Comparison of ENCODE assay signal across 18 mouse cellular contexts in the genomic region with DNA sequence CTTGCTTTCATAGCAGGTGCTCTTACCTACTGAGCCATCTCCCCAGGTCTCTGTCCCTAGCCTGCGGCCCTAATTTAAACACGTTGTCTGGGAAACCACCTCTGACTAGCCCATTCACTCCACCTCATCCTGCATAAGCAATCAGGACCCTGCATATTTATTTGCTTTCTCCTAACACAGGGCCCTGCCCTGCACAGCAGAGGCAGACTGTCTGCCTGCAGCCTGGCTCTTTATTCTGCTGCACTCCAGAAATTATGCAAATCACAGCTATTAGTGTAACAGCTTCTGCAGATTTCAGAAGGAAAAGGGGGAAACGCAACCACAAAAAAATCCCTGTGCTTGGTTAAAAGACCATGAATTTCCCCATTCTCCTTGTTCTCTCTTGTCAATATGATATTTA.
DNase-seq lines count a peak whose midpoint lies in the region; ATAC-seq lines count a peak whose summit lies in the region.
"Had no signal": no experiment of that assay in that cellular context is flagged by ENCODE, and none has a peak within 500 bp of the region (broad histone marks: within the 10 kb centered on the region; RNA-seq: fewer than 3 reads in every experiment).

No protein-coding gene starts in this region.

- DNase-seq in retina, postnatal 1 day = peak; percentile 5
- no peak for DNase-seq in retina, embryonic 14.5 days (ENCODE audit: low spot score)
- peak; percentile 24 for DNase-seq in hindbrain, embryonic 10.5 days (ENCODE audit: low spot score)
- peak; percentile 79 for DNase-seq in midbrain, embryonic 11.5 days (ENCODE audit: low spot score, missing footprints)
- DNase-seq in T-cell, adult 2 months (ENCODE audit: low spot score) = no peak
- DNase-seq in right cerebral cortex, postnatal 25 days = no peak
- DNase-seq in cerebellum, adult 11 months = no peak
- DNase-seq: cerebellum, adult 11-12 months; heart, postnatal 4 days; kidney, adult 2 months; layer of hippocampus, adult 9-11 months; left cerebral cortex, postnatal 4 days; liver, embryonic 13.5 days; thymus, postnatal 14 days had no signal

- H3K9ac ChIP-seq in midbrain, embryonic 11.5 days (ENCODE audit: low read length) = no peak overlapping the region
- no peak overlapping the region for H3K9ac ChIP-seq in neural tube, embryonic 15.5 days (replicated peaks)
- H3K9ac ChIP-seq: heart, embryonic 12.5 days; liver, embryonic 13.5 days had no signal

- peaks cover 34% of the 10 kb centered on the region for H3K4me1 ChIP-seq in hindbrain, embryonic 10.5 days (replicated peaks)
- peaks cover 29% of the 10 kb centered on the region for H3K4me1 ChIP-seq in midbrain, embryonic 11.5 days (ENCODE audit: control insufficient read depth, insufficient read depth, low read length)
- peaks cover 12% of the 10 kb centered on the region for H3K4me1 ChIP-seq in neural tube, embryonic 15.5 days
- H3K4me1 ChIP-seq: heart, embryonic 12.5 days; liver, embryonic 13.5 days had no signal

- WGBS in hindbrain, embryonic 10.5 days = 31% methylated on average over 3 of the region's 3 CpGs
- WGBS in midbrain, embryonic 11.5 days = 18% methylated on average over 3 of the region's 3 CpGs
- 15% methylated on average over 3 of the region's 3 CpGs for WGBS in neural tube, embryonic 15.5 days

- no peak overlapping the region for H3K4me2 ChIP-seq in midbrain, embryonic 11.5 days
- H3K4me2 ChIP-seq in neural tube, embryonic 15.5 days = no peak overlapping the region
- H3K4me2 ChIP-seq: heart, embryonic 12.5 days; liver, embryonic 13.5 days had no signal

- peak overlapping the region; percentile 82 for H3K27ac ChIP-seq in hindbrain, embryonic 10.5 days
- peak overlapping the region; percentile 53; the same call in 1 of the 2 replicates for H3K27ac ChIP-seq in midbrain, embryonic 11.5 days (ENCODE audit: low read depth, low read length)
- H3K27ac ChIP-seq in neural tube, embryonic 15.5 days (replicated peaks) = no peak overlapping the region
- H3K27ac ChIP-seq: liver, embryonic 13.5 days had no signal

- H3K4me3 ChIP-seq in hindbrain, embryonic 10.5 days = no peak overlapping the region
- H3K4me3 ChIP-seq in midbrain, embryonic 11.5 days (ENCODE audit: low read depth, low read length) = no peak overlapping the region
- no peak overlapping the region for H3K4me3 ChIP-seq in neural tube, embryonic 15.5 days (replicated peaks)
- H3K4me3 ChIP-seq: erythroblast, embryonic 14.5 days; heart, embryonic 12.5 days; liver, embryonic 13.5 days had no signal

- ATAC-seq in midbrain, embryonic 11.5 days (ENCODE audit: low FRiP score) = peak; percentile 87
- ATAC-seq in neural tube, embryonic 15.5 days (ENCODE audit: low FRiP score) = peak; percentile 70; the same call in 1 of the 2 replicates
- ATAC-seq: lung, postnatal 0 days had no signal

- H3K27me3 ChIP-seq in hindbrain, embryonic 10.5 days (ENCODE audit: insufficient read depth, poor library complexity, severe bottlenecking) = no peaks in the 10 kb centered on the region
- H3K27me3 ChIP-seq in midbrain, embryonic 11.5 days (ENCODE audit: control insufficient read depth, insufficient read depth, low read length) = no peaks in the 10 kb centered on the region
- no peaks in the 10 kb centered on the region for H3K27me3 ChIP-seq in neural tube, embryonic 15.5 days (replicated peaks)
- H3K27me3 ChIP-seq: heart, embryonic 12.5 days; liver, embryonic 13.5 days had no signal

- no peaks in the 10 kb centered on the region for H3K36me3 ChIP-seq in hindbrain, embryonic 10.5 days
- H3K36me3 ChIP-seq in midbrain, embryonic 11.5 days (ENCODE audit: control insufficient read depth, insufficient read depth, low read length) = no peaks in the 10 kb centered on the region
- H3K36me3 ChIP-seq in neural tube, embryonic 15.5 days = no peaks in the 10 kb centered on the region
- H3K36me3 ChIP-seq: heart, embryonic 12.5 days; liver, embryonic 13.5 days had no signal

- no peaks in the 10 kb centered on the region for H3K9me3 ChIP-seq in hindbrain, embryonic 10.5 days
- no peaks in the 10 kb centered on the region for H3K9me3 ChIP-seq in midbrain, embryonic 11.5 days (ENCODE audit: control insufficient read depth, low read length)
- H3K9me3 ChIP-seq in neural tube, embryonic 15.5 days (replicated peaks) = no peaks in the 10 kb centered on the region
- H3K9me3 ChIP-seq: heart, embryonic 12.5 days; liver, embryonic 13.5 days had no signal

Comparison
In these comparisons a context has a peak if more than half of its experiments do, and no peak if none do; other contexts are left out.
1. DNase-seq: peak in retina, postnatal 1 day (single experiment), hindbrain, embryonic 10.5 days (single experiment) and midbrain, embryonic 11.5 days (single experiment); none in retina, embryonic 14.5 days (single experiment), T-cell, adult 2 months (single experiment), right cerebral cortex, postnatal 25 days (single experiment) and cerebellum, adult 11 months (single experiment).